Mouse (Mus musculus): ENCODE results near the gene Llcfc1.

DNA sequence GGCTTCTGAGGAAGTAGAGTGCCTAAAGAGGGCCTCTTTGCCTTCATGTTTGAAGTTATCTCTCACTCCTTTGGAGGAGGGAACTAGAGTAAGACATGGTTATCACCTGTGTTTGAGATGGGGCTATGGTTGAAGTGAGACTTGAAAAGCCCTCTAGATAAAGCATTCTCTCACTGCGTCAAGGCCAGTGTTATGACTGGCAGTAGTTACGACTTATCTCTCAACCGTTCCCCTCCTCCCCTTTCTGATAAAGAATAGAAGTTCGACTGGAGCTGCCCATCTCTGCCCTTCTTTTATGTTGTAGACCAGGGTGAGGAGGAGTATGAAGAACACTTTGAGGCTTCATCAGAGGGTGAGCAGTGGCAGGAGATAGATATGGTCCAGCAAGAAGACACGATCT, 680 bp downstream of the Llcfc1 start:
- TF ChIP-seq GATA1 (IDR thresholded peaks at IDR 0.05; ENCODE audit: borderline replicate concordance, low read length) (no peak), FLI1 (IDR thresholded peaks at IDR 0.05; ENCODE audit: low read length) (no peak)
